ENCODE assay signal across 16 mouse cellular contexts in the genomic region with DNA sequence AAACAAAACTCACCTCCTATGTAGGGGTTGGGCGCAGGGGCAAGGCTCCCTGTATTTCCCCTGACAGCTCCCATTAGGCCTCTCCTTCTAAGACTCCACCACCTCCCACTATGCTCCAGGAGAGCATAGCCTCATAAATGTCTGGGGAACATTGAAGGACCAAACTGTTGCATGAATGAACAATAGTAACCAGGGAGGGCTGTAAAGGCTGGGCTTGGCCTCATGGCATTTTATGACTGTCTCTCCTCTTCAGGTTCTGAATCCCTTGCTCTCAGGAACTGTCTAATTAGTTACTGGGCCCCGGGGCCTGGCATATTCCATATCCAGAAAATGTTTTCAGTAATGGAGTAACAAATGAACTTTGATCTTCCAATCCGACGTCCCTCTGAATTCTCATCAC.
"Had no signal": no experiment of that assay in that cellular context is flagged by ENCODE, and none has a peak within 500 bp of the region (broad histone marks: within the 10 kb centered on the region; RNA-seq: fewer than 3 reads in every experiment).

No protein-coding gene starts in this region.

- H3K36me3 ChIP-seq: midbrain, embryonic 13.5 days; midbrain, embryonic 15.5 days; neural tube, embryonic 12.5 days; stomach, embryonic 15.5 days had no signal

- H3K27ac ChIP-seq: lung, embryonic 15.5 days; macrophage; midbrain, embryonic 13.5 days; midbrain, embryonic 15.5 days; neural tube, embryonic 12.5 days; stomach, embryonic 15.5 days had no signal

- H3K4me2 ChIP-seq: lung, embryonic 15.5 days; midbrain, embryonic 11.5 days; midbrain, embryonic 13.5 days; midbrain, embryonic 15.5 days; neural tube, embryonic 12.5 days; stomach, embryonic 15.5 days had no signal

- DNase-seq: liver, postnatal 0 days; lung, adult 2 months; lung, postnatal 14 days; lung, postnatal 36 days; right cerebral cortex, postnatal 14 days; thymus, adult 18-20 months; thymus, postnatal 14 days; thymus, postnatal 36 days had no signal

- H3K27me3 ChIP-seq: lung, embryonic 15.5 days; megakaryocyte, embryonic 14.5 days; midbrain, embryonic 13.5 days; midbrain, embryonic 15.5 days; neural tube, embryonic 12.5 days; stomach, embryonic 15.5 days had no signal

- H3K9ac ChIP-seq: liver, postnatal 0 days; lung, embryonic 15.5 days; midbrain, embryonic 13.5 days; midbrain, embryonic 15.5 days; neural tube, embryonic 12.5 days; stomach, embryonic 15.5 days had no signal

- H3K4me3 ChIP-seq: lung, embryonic 15.5 days; megakaryocyte, embryonic 14.5 days; midbrain, embryonic 13.5 days; midbrain, embryonic 15.5 days; neural tube, embryonic 12.5 days; stomach, embryonic 15.5 days had no signal

- H3K9me3 ChIP-seq: lung, embryonic 15.5 days; megakaryocyte, embryonic 14.5 days; midbrain, embryonic 13.5 days; midbrain, embryonic 15.5 days; neural tube, embryonic 12.5 days; stomach, embryonic 15.5 days had no signal

- ATAC-seq: liver, postnatal 0 days; midbrain, embryonic 13.5 days; midbrain, embryonic 15.5 days had no signal

- H3K4me1 ChIP-seq: midbrain, embryonic 15.5 days; neural tube, embryonic 12.5 days had no signal
